Mouse (Mus musculus) thymus, adult 2 months (tissue): Measurements from ENCODE around the gene Grm2.

Experiments used
- CTCF ChIP-seq: fragments of 200-500 bp; IDR thresholded peaks from 2 replicates; pipeline ENCODE4 v1.5.1; 2012; ENCODE audit warnings: mild to moderate bottlenecking, control low read depth, low read length, moderate library complexity, borderline replicate concordance; ENCODE audit not compliant: control insufficient read depth, poor library complexity, insufficient read depth; ENCODE audit errors: extremely low read depth
- POLR2A ChIP-seq: fragments of 200-500 bp; IDR thresholded peaks from 2 replicates; pipeline ENCODE4 v1.6.1; 2012; ENCODE audit warnings: mild to moderate bottlenecking, low read length, control low read depth, moderate library complexity; ENCODE audit not compliant: control insufficient read depth, poor library complexity, insufficient read depth; ENCODE audit errors: extremely low read depth

DNA sequence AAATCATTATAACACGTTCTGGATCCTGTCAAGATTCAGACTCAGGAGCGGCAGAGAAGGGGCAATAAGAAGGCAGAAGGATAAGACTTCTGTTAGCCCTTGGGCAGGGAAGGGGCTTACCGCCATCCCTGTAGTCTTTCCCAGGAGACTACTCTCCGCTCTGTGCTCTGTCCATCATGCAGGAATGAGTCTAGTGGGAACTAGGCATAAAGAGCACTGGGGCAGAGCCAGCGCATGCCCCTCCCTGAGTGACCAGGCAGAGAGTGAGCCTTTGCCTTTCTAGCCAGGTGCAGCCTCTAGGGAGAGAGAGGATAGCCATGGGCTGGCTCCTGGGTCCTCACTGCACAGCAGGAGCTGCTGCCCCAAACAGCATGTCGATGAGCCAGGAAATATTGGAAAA lies 9.0 kb upstream of the Grm2 start:
- no peak for TF ChIP-seq CTCF
- TF ChIP-seq POLR2A = no peak
